Mouse (Mus musculus): ENCODE measurements at regions not wholly inside any gene's neighbourhood (a gene's known extent, or its start where the extent isn't known, plus 50 kb on each side); places are given as distances from the start of the nearest gene placed in this dataset.
"Not testable (repeated sequence)": the region's sequence is repeated elsewhere in the genome, so short reads cannot be mapped to it uniquely, and the experiment has no call there.

DNA sequence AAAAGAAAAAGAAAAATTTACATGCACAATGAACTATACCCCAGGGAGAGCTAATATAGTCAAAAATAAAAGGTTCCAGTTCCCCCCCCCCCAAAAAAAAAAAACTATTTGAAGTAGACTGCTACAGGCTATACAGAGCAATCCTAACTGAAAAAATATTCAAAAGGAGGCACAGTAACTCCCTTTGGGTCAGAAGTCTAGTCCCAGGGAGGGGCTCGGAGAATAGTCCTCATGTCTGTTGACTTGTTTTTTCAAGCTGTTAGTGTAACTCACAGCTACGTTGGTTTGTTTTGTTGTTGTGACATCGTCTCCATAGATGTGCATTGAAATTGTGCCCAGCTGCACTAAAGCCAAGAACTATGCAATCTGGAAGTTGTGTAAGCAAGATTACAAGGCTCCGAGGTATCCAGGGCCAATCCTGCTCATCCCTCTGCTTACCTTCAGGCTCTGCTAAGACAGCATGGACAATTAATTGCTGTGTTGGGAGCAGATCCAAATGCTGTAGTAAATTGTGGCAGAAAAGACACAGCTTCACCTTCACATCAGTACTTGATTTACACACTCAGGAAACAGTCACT lies 137.2 kb upstream of the Pnpt1 start:
- no peak for DNase-seq

DNA sequence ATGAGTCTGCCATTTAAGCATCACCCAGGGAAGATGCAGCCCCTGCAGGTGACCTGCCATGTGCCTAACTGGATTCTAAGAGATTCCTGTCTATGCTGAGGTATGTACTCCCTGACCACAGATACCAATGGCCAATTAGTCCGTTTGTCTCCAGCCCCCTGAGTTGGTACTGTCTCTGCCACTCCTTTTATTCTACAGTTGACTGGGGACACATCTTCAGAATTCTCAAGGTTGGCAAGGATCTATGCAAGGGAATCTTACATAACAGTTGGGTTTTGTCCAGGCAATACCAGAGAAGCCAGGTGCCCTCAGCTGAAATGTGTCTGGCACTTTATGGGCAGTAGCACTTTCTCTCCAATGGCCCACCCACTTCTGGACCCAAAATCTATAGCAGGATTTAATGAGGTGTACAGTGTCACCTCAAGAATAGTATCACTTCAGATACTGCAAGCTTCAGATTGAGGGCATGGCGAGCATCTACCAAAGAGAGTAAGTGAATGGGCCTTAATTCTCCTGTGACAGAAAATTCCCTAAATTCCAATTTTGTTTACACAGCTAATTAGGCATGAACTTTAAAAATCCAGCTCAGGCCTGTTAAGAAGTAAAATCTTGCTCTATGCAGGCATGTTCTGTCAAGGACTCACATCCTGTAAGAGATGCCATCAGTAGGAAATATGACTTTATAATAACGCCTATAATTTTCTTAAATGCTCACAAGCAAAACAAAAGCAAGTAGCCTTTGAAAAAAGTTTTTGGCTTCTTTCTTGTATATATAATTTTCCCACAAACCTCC lies 132.0 kb upstream of the Pnpt1 start:
- no peak for DNase-seq

DNA sequence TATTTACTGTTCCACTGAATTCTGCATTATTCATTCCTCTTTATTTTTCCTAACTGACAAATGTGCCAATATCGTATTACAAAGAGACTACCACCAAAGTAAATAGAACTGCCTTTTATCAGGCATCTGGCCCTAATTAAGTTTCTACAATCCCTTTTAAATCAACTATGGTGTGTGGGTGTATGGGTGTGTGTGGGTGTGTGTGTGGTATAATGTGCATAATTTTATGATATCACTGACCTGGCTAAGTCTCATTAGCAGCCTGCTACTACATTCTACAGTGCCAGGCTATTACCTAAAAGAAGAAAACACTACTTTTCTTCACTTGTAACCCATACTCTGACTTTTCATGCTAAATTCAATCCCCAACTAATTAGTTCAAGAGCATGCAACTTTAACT lies 131.3 kb upstream of the Pnpt1 start:
- DNase-seq = no peak

DNA sequence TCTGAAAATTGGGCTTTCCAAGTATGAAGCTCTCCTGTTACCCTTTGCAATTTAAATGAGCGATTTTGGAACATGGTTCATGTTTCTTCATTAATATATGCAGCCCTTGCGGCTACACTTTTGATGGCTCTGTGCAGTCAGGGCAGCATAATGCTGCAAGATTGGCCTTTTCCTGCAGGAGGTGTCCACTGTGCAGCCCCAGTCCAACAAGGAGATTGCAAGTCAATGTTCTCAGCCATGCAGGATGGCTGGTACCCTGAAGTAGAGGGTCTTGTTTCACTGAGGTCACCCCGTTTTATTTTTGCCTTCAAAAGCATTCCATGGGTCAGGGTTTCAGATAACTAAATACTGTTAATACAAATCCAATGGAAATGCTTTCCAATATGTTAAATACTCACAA lies 130.9 kb upstream of the Pnpt1 start:
- DNase-seq = no peak

DNA sequence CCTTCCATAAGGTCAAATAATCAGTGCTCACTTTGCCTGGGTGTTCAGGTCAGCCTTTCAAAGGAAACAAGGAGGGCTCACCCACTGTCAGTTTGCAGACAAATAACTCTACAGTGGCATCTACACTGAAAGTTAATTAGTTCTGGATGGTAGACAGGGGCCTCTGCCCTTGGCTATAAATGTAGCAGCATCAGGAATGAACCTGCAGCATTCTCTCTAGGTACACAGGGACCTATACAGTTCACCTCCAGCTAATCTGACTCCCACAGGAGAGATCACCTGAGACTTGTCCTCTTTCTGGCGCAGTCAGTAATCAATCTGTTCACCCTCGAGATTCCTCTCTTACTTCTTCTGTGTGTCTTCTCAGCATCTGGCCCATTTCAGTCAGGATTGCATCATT lies 130.3 kb upstream of the Pnpt1 start:
- DNase-seq = no peak

DNA sequence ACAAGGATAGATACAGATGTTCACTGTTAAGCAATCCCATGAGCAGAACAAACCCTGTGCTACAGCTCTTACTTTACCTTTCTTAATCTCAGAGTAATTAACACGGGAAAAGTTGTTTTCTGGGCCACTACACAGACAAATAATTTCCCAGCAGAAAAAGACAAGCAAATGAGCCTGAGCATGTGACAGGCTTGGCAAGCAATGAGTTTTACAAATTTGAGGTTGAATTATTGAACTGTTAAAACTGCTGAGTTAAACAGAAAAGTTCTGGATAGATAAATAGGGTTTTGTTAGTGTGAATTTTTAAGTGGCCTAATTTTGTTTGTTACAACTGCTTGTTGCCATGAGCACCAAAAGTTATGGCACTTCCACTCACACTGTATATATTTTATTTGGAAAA lies 113.1 kb upstream of the Pnpt1 start:
- DNase-seq = no peak

DNA sequence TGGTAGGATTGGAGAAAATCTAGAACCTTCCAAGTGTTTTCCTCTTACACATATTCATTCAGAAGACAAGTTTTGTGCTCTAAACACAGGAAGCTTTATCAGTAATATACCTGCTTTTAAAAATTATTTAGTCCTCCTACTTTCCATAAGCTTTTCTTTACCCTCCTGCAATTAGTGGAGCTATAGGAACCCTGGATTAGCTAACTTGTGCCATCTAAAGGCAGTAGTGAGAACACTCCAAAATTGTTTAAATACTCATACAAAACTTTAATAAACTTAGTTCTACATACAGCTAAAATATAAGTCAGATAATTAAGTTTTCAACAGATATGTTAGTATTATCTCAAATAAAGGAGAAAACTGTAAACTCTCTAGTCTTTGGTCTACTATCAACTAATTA lies 89.7 kb upstream of the Pnpt1 start:
- DNase-seq = peak; percentile 6

DNA sequence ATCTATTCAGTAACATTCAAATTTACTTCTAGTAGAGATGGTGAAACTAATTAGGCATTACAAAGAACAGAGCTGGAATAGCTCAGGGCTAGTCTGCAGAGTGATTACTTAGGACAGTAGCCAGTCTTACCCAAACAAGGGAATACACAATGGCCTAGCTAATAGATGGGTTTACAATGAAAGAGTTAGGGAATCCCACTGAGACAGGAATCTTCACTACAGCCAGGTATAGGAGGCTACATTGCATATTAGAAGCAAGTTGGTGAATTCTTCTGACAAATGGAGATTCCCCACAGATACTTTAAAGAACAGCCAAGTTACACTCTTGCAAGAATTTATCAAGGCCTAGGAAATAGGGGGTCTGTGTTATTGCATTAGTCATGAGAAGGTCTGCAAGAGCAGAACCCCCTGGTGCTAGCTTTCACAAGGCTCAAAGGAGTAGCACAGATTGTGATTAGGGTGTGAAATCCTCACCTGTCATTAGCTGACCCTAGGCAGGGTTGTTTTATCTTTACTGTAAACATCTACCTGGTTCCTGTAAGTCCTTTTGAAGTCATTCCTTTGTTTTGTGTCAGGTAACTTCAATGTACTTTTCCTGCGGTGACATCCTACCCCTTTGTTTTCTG lies 82.4 kb upstream of the Pnpt1 start:
- DNase-seq = not testable (repeated sequence)

DNA sequence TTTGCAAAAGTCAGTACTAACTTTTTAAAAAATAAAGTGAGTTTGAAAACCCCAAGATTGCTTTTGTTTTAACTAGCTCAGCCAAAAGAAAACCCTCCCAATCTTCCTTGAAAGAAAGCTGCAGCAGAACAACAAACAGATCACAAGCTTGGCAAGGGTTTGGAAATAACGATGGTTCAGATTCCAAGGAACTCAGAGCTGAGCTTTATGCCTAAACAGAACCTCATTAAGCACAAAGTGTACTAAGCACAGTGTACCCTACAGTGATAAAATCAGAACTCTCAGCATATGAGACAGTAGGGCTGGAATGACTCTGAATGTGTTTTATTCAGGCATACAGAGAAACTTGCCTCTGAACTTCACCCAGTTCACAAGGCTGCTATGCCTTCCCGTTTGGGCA lies 77.9 kb upstream of the Pnpt1 start:
- no peak for DNase-seq

DNA sequence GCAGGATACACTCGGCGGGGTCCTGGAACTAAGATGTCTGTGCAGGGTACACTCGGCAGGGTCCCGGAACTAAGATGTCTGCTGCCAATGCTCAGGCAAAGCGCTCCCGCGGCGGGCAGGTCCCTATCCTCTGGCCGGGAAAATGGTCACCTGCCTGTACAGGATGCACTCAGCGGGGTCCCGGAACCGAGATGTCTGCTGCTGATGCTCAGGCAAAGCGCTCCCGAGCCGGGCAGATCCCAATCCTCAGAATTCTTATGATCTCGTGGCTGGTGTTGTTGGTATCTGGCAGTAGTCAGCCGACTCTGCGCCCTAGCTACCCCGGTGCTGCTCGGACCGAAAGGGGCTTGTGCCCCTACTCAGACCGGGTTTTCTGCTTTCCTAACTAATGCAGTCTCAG lies 61.0 kb upstream of the Pnpt1 start:
- DNase-seq = not testable (repeated sequence)

DNA sequence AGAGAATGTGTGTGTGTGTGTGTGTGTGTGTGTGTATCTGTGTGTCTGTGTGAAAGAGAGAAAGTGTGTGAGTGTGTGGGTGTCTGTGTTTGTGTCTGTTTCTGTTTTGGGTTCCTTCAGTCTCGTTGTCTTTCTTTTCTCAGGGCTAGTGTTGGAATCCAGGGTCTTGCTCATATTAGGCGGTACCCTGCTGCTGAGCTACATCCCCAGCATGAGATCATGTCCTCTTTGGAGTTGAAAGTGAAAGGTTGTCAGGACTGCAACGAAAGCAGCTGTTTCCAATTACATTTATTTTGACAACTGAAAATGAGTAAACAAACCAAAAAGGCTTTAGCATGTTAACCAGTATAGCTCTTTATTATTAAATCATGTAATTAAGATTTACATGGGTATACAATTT lies 58.3 kb upstream of the Pnpt1 start:
- no peak for DNase-seq
